Mouse (Mus musculus): ENCODE results near the gene Ptges.

- TF ChIP-seq MYOD1 (IDR thresholded peaks at IDR 0.05; ENCODE audit: control insufficient read depth in 1 of 3, insufficient read length in 2 of 3, low read depth in 2 of 3): no peak
- no peak for TF ChIP-seq TCF12 (IDR thresholded peaks at IDR 0.05; ENCODE audit: insufficient read depth, poor library complexity, severe bottlenecking)
- TF ChIP-seq POLR2A (IDR thresholded peaks at IDR 0.05; ENCODE audit: insufficient read length, low read depth): no peak
- TF ChIP-seq POLR2AphosphoS2 (IDR thresholded peaks at IDR 0.05; ENCODE audit: insufficient read length, low read depth): no peak
- TF ChIP-seq USF1 (IDR thresholded peaks at IDR 0.05; ENCODE audit: low read depth): no peak
- no peak for TF ChIP-seq MAX (IDR thresholded peaks at IDR 0.05; ENCODE audit: low read depth)
- no peak for TF ChIP-seq E2F4 (IDR thresholded peaks at IDR 0.05; ENCODE audit: insufficient read depth)
- TF ChIP-seq MYOG (IDR thresholded peaks at IDR 0.05; ENCODE audit: control insufficient read depth in 1 of 3, insufficient read depth in 1 of 3, insufficient read length in 2 of 3, low read depth in 2 of 3): no peak
- TF ChIP-seq CEBPB (IDR thresholded peaks at IDR 0.05; ENCODE audit: insufficient read depth, poor library complexity, severe bottlenecking): no peak
Measured at GRCm38 (mm10) chr2:30875621-30876432, 53.8 kb downstream of the Ptges start.
